Mouse (Mus musculus) common myeloid progenitor, adult 5-6 weeks (primary cell): Measurements from ENCODE around the gene Vipas39. TPM values are rescaled to one million over a fixed set of nuclear protein-coding genes. Genes with fewer than 3 reads are reported as not detected.
"Not testable (repeated sequence)": the region's sequence is repeated elsewhere in the genome, so short reads cannot be mapped to it uniquely, and the experiment has no call there.

Experiments
- ATAC-seq: replicated peaks from 2 replicates; pipeline ENCODE4 v1.8.0; 2016; ENCODE audit warnings: low read depth, mild to moderate bottlenecking, moderate TSS enrichment, inconsistent platforms; ENCODE audit not compliant: poor library complexity, severe bottlenecking
- total RNA-seq: library from RNA; stranded (forward); fragments of 200-1000, 187-1606 nt; gene quantifications from 2 replicates; pipeline ENCODE4 v1.2.3, GENCODE M21; 2017

Vipas39 gene
- total RNA-seq, 1 experiment from 2014 or later: 23.7 TPM

- ATAC-seq: no peak
Measured at GRCm38 (mm10) chr12:87274853-87275831, 9.1 kb upstream of the Vipas39 start.

- ATAC-seq: no peak
Measured at GRCm38 (mm10) chr12:87267682-87268081, 1.6 kb upstream of the Vipas39 start.

GRCm38 (mm10) chr12:87266827-87267603, 959 bp upstream of the Vipas39 start:
- ATAC-seq: peak; percentile 10

GRCm38 (mm10) chr12:87265444-87265843, 612 bp downstream of the Vipas39 start:
- no peak for ATAC-seq

DNA sequence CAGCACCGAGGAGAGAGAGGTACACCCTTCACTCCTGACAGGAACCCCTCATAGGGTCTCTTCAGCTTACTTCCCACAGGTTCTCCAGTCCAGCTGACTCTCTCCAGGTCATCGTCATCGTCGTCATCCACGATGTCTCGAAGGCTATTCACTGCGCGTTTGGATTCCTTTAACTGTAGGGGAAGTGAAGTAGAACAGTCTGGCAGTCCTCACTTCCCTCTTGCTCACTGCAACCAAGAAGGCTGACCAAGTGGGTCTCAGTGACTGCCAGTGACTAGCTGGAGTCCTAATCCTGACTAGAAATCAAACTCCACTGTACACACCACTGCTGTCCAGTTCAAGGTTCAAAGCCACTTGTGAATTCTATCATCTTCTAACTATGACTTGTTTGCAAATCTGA, 5.5 kb downstream of the Vipas39 start:
- ATAC-seq: no peak

- peak; percentile 42 for ATAC-seq
Measured at GRCm38 (mm10) chr12:87256629-87257028, 9.4 kb downstream of the Vipas39 start.

- no peak for ATAC-seq
Measured at GRCm38 (mm10) chr12:87253878-87254277, 12.2 kb downstream of the Vipas39 start.

DNA sequence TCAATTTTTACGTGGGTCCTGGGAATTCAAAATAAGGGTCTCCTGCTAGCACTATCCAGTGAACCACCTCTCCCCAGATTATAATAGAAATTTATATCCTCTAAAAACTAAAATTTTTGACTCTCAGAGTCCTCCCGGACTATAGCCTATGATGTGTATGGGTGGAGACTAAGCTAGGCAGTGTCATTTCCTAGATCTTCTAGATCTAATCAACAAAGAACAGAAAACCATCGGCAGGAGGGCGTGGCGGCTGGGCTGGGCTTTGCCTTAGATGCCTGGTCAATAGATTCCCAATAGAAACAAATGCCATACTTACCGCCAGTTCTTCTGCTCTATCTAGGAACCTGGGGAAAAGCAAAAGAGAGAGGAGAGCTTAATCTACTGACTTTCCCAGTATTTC, 15.9 kb downstream of the Vipas39 start:
- no peak for ATAC-seq

DNA sequence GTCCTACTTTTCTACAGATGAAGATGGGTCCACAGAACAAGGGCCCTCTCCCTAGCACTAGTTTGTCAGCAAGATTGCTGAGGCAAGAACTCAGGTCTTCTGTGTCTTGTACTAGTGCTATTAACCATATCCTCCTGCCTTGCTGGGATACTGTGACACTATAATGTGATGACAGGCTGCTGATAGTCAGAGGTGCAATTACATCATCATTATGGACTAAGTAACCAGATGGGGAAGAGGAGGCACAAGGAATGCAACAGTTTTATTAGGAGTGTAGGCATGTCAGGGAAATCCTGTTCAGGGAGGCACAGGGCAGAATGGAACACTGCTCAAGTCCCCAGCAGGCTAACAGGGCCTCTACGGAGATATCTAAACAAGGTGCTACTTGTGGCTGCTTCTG, 27.4 kb downstream of the Vipas39 start, which contains the start of gene Noxred1:
Noxred1 (minus strand) TSS at position 101 of the 400 bp plus-strand sequence.
- no peak for ATAC-seq

GRCm38 (mm10) chr12:87236882-87237483, 29.1 kb downstream of the Vipas39 start:
- peak; percentile 81 for ATAC-seq

DNA sequence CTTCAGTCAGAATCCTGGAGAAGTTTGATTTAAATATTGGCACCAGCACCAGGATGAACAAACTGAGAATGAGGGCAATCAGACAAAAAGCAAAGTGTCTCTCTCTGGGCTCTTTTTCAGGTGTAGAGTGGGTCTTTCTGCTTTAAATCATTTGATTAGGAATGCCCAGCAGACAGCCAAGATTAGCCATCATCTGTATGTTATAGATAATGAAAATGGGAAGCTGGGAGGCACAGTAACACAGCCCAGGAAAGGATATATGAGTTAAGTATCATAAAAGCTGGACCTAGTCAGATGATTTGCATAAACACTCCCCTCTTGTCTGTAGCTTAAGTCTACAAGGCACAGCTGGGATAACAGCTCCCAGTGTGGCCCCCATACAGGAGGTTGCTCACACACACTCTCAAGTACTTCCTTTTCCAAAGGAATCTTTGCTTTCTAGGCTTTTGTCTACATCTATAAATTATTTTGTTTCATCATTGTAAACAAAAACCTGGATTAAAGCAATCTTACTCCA, 35.6 kb downstream of the Vipas39 start:
- no peak for ATAC-seq

- ATAC-seq: no peak
Measured at GRCm38 (mm10) chr12:87229633-87230032, 36.4 kb downstream of the Vipas39 start.

- no peak for ATAC-seq
Measured at GRCm38 (mm10) chr12:87226801-87227200, 39.3 kb downstream of the Vipas39 start.

DNA sequence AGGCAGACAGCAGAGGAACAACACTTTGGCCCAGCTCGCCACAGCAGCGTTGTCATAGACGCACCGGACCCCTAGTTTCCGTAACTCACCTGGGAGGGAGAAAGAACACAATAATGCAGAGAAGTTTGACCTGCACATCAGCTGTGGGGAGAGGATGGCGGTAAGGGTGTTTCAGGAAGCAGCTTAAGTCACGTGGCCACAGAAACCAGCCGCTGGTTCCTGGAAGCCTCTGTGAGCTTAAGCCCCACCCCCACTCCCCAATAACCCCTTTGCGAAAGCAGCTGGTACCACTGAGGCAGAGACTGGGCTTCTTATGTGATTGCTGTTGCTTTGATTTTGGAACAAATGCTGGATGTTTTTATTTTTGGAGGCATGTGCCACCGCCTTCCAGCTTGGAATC, 41.1 kb downstream of the Vipas39 start:
- ATAC-seq: no peak

DNA sequence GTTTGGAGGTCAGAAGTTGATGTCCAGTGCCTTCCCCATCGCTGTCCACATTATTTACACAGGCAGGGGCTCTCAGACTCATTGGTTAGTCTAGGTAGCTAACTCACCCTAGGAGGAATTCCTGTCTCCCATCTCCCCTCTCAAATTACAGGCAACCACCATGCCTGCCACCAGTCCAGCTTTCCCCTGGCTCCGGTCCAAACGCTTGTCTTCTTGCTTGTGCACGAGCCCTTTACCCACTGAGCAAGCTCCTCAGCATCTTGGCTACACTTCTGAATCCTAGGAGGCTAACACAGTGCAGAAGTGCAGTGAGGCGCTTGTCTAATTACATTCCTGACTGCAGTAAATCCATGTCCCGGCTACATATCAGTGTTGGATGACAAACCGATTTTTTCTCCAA, 46.7 kb downstream of the Vipas39 start:
- no peak for ATAC-seq

GRCm38 (mm10) chr12:87217596-87217995, 48.5 kb downstream of the Vipas39 start:
- no peak for ATAC-seq

- no peak for ATAC-seq
Measured at GRCm38 (mm10) chr12:87216053-87216452, 50.0 kb downstream of the Vipas39 start.

- ATAC-seq: no peak
Measured at GRCm38 (mm10) chr12:87212844-87213606, 53.0 kb downstream of the Vipas39 start.

- ATAC-seq: not testable (repeated sequence)
Measured at GRCm38 (mm10) chr12:87205789-87206188, 60.3 kb downstream of the Vipas39 start.

GRCm38 (mm10) chr12:87201694-87202093, 64.4 kb downstream of the Vipas39 start:
- no peak for ATAC-seq
